Comparison of ENCODE assay signal across 27 mouse cellular contexts in genomic region chr4:141466289-141466795, GRCm38 (mm10). TPM values are rescaled to one million over a fixed set of nuclear protein-coding genes. Genes with fewer than 3 reads are reported as not detected.
"Had no signal": no experiment of that assay in that cellular context is flagged by ENCODE, and none has a peak within 500 bp of the region (broad histone marks: within the 10 kb centered on the region; RNA-seq: fewer than 3 reads in every experiment).

No protein-coding gene starts in this region.

- H3K4me3 ChIP-seq: lung, embryonic 15.5 days; midbrain, embryonic 13.5 days; midbrain, embryonic 15.5 days; neural tube, embryonic 13.5 days; neural tube, embryonic 15.5 days had no signal

- DNase-seq: lung, adult 2 months; lung, postnatal 14 days; lung, postnatal 36 days; right cerebral cortex, adult 18-20 months; right cerebral cortex, postnatal 25 days; right cerebral cortex, postnatal 4 days; spleen, adult 18-20 months; thymus, adult 18-20 months; thymus, postnatal 14 days had no signal

- H3K27me3 ChIP-seq: lung, embryonic 15.5 days; midbrain, embryonic 13.5 days; midbrain, embryonic 15.5 days; neural tube, embryonic 13.5 days; neural tube, embryonic 15.5 days had no signal

- ATAC-seq: lung, postnatal 0 days; midbrain, embryonic 15.5 days had no signal

- H3K4me1 ChIP-seq: lung, embryonic 15.5 days; midbrain, embryonic 15.5 days; neural tube, embryonic 15.5 days had no signal

- H3K9me3 ChIP-seq: lung, embryonic 15.5 days; midbrain, embryonic 13.5 days; midbrain, embryonic 15.5 days; neural tube, embryonic 13.5 days; neural tube, embryonic 15.5 days had no signal

- H3K9ac ChIP-seq: liver, embryonic 14.5 days; lung, embryonic 15.5 days; midbrain, embryonic 13.5 days; midbrain, embryonic 15.5 days; neural tube, embryonic 13.5 days; neural tube, embryonic 15.5 days had no signal

- H3K27ac ChIP-seq: liver, embryonic 14.5 days; lung, embryonic 15.5 days; macrophage; midbrain, embryonic 13.5 days; midbrain, embryonic 15.5 days; neural tube, embryonic 13.5 days; neural tube, embryonic 15.5 days had no signal

- H3K4me2 ChIP-seq: lung, embryonic 15.5 days; midbrain, embryonic 11.5 days; midbrain, embryonic 13.5 days; midbrain, embryonic 15.5 days; neural tube, embryonic 13.5 days; neural tube, embryonic 15.5 days had no signal

RNA-seq across cellular contexts. Expression of gene Srarp, which starts 30.4 kb away (rescaled TPM):
- total RNA-seq: megakaryocyte progenitor cell, adult 5-6 weeks; monocyte, adult 5-6 weeks had no signal
- polyA plus RNA-seq: liver, embryonic 14.5 days; liver, embryonic 16.5 days; lung, embryonic 15.5 days; lung, postnatal 0 days; macrophage; midbrain, embryonic 11.5 days; midbrain, embryonic 13.5 days; neural tube, embryonic 11.5 days; neural tube, embryonic 13.5 days; small intestine, adult 2 months; stomach, embryonic 14.5 days; stomach, embryonic 16.5 days; thymus, postnatal 0 days had no signal

RNA-seq across cellular contexts. Expression of gene Hspb7, which starts 45.8 kb away (rescaled TPM):
- total RNA-seq: megakaryocyte progenitor cell, adult 5-6 weeks; monocyte, adult 5-6 weeks had no signal
- polyA plus RNA-seq: macrophage; midbrain, embryonic 11.5 days; midbrain, embryonic 13.5 days; midbrain, embryonic 15.5 days; neural tube, embryonic 11.5 days; neural tube, embryonic 13.5 days; thymus, postnatal 0 days had no signal

RNA-seq across cellular contexts. Expression of gene Clcnkb, which starts 50.5 kb away (rescaled TPM):
- total RNA-seq: megakaryocyte progenitor cell, adult 5-6 weeks; midbrain, postnatal 0 days; monocyte, adult 5-6 weeks had no signal
- polyA plus RNA-seq: liver, embryonic 14.5 days; liver, embryonic 16.5 days; lung, adult 2 months; lung, embryonic 15.5 days; lung, postnatal 0 days; macrophage; midbrain, embryonic 11.5 days; midbrain, embryonic 13.5 days; midbrain, embryonic 15.5 days; neural tube, embryonic 11.5 days; neural tube, embryonic 13.5 days; small intestine, adult 2 months; stomach, embryonic 14.5 days; stomach, embryonic 16.5 days; thymus, postnatal 0 days had no signal
